Mouse (Mus musculus) neural tube, embryonic 10.5 days (tissue): ENCODE measurements around the gene Nedd9.
"Not testable (repeated sequence)": the region's sequence is repeated elsewhere in the genome, so short reads cannot be mapped to it uniquely, and the experiment has no call there.

Source experiments
- DNase-seq: peaks from one replicate; pipeline ENCODE4 v3.0.0-alpha.2; 2017; ENCODE audit warnings: low spot score; ENCODE audit errors: extremely low spot score

Nedd9 gene

GRCm38 (mm10) chr13:41300037-41300436 is 187.1 kb downstream of the Nedd9 start:
- no peak for DNase-seq

- DNase-seq: peak; percentile 30
Observed at GRCm38 (mm10) chr13:41298996-41299395, 188.2 kb downstream of the Nedd9 start.

- DNase-seq: no peak
Observed at GRCm38 (mm10) chr13:41298533-41298932, 188.6 kb downstream of the Nedd9 start.

GRCm38 (mm10) chr13:41296396-41296795 is 190.8 kb downstream of the Nedd9 start:
- no peak for DNase-seq

- DNase-seq: no peak
Observed at GRCm38 (mm10) chr13:41295886-41296285, 191.3 kb downstream of the Nedd9 start.

GRCm38 (mm10) chr13:41293595-41293994 is 193.6 kb downstream of the Nedd9 start:
- peak; percentile 29 for DNase-seq

- no peak for DNase-seq
Observed at GRCm38 (mm10) chr13:41291466-41291974, 195.6 kb downstream of the Nedd9 start.

- no peak for DNase-seq
Observed at GRCm38 (mm10) chr13:41286285-41286684, 200.9 kb downstream of the Nedd9 start.

- DNase-seq: no peak
Observed at GRCm38 (mm10) chr13:41285448-41285847, 201.7 kb downstream of the Nedd9 start.

- DNase-seq: peak; percentile 65
Observed at GRCm38 (mm10) chr13:41283256-41283655, 203.9 kb downstream of the Nedd9 start.

- DNase-seq: no peak
Observed at GRCm38 (mm10) chr13:41280696-41281095, 206.5 kb downstream of the Nedd9 start.

GRCm38 (mm10) chr13:41273927-41274650 is 213.1 kb downstream of the Nedd9 start, which contains the start of gene Gm17364:
Gm17364 (minus strand) TSS chr13:41273977.
- no peak for DNase-seq

- DNase-seq: no peak
Observed at GRCm38 (mm10) chr13:41267827-41268408, 219.2 kb downstream of the Nedd9 start.

- no peak for DNase-seq
Observed at GRCm38 (mm10) chr13:41263304-41264006, 223.7 kb downstream of the Nedd9 start.

- not testable (repeated sequence) for DNase-seq
Observed at GRCm38 (mm10) chr13:41261617-41262016, 225.5 kb downstream of the Nedd9 start.
